Mouse (Mus musculus): ENCODE measurements around the gene Nid2. TPM values are rescaled to one million over a fixed set of nuclear protein-coding genes. Genes with fewer than 3 reads are reported as not detected.

Nid2 gene
- 3.2 TPM for polyA plus RNA-seq (2014; fragmentation: Illumina TruSeq; extraction: RNeasy Lipid Tissue Mini Kit (QIAGEN cat#74804); ENCODE audit: low read depth, low replicate concordance)

DNA sequence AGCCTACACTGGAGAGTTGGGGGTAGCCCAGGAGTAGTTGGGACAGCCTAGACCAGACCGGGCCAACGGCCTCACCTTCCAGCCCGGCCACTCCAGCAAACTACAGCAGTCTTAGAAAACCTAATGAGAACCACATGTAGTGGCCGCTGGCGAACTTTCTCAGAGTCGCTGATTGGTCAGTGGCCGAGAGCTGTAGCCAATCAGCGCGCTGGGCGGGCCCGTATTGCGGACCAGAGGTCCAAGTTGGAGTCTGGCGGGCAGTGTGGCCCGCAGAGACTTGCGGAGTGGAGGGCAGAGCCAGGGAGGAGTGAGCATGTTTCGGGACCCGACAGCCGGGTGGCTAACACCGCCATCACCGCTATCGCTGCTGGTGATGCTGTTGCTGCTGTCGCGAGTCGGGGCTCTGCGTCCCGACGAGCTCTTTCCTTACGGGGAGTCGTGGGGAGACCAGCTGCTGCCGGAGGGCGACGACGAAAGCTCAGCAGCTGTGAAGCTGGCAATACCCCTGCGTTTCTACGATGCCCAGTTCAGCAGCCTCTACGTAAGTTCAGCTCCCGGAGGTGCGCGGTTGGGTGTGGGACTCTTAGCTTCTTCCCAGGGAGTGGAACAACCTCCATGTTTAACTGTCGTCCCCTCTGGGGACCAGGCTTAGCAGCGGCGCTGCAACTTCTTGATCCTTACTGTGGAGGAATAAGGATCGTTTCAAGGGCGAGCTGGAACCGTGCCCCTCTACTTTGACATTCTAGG is at the start of gene Nid2:
Gene Nid2, plus strand, starts transcription at position 241 of the 747 bp plus-strand sequence.

DNA sequence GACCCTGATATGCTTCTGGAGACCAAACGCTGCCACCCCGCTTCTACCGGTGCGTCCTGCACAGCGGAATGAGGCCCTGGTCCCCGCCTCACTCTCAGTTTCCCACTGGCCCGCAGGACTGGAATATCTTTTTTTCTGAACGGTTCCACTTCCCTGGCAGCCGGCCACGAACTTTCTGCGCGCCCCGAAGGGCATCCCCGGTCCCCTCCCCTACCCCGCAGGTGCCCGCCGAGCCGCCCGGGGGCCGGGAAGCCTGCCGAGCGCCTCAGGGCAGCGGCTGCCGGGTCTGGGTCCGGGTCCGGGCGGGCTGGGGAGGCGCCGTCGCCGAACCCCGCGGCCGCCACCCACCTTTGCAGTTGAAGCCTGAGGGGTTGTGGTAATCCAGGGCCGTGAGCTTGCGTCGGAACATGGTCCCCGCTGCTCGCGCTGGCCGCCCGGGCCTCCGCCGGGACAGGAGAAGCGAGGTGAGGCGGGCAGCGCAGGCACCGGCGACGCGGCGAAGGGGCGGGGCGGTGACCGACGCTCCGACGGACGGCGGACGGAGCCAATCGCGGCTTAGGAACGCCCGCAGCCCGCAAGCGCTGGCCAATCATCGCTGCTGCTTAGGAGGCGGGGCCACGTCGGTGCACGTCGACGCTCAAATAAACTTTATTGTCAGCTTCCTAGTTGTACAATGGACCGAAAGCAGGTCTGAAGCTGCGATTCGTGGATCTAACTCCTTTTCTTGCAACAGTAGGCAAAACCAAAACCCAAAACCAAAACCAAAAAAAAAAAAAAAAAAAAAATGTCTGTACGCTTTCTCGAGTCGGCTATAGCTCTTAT is 72.5 kb downstream of the Nid2 start, which contains the start of gene Rtraf:
Gene Rtraf, minus strand, starts transcription at position 504 of the 822 bp plus-strand sequence.

Other genes with a start within 250 kb of the Nid2 start
- not detected for gene Gm2244, start 201.3 kb upstream of the Nid2 start, polyA plus RNA-seq (2014; fragmentation: Illumina TruSeq; extraction: RNeasy Lipid Tissue Mini Kit (QIAGEN cat#74804); ENCODE audit: low read depth, low replicate concordance)
- not detected for gene Gm2237, start 166.1 kb upstream of the Nid2 start, polyA plus RNA-seq (2014; fragmentation: Illumina TruSeq; extraction: RNeasy Lipid Tissue Mini Kit (QIAGEN cat#74804); ENCODE audit: low read depth, low replicate concordance)
- gene Gm5458, start 148.7 kb upstream of the Nid2 start, polyA plus RNA-seq (2014; fragmentation: Illumina TruSeq; extraction: RNeasy Lipid Tissue Mini Kit (QIAGEN cat#74804); ENCODE audit: low read depth, low replicate concordance) = not detected
- 159 TPM for gene Rtraf, start 72.6 kb downstream of the Nid2 start, polyA plus RNA-seq (2014; fragmentation: Illumina TruSeq; extraction: RNeasy Lipid Tissue Mini Kit (QIAGEN cat#74804); ENCODE audit: low read depth, low replicate concordance)
- gene Gng2, start 226.4 kb downstream of the Nid2 start, polyA plus RNA-seq (2014; fragmentation: Illumina TruSeq; extraction: RNeasy Lipid Tissue Mini Kit (QIAGEN cat#74804); ENCODE audit: low read depth, low replicate concordance) = 2.2 TPM

Measured in liver, adult 10 weeks (tissue).